Mouse (Mus musculus) CH12.LX (cell line): ENCODE results near the gene Slc11a1. TPM values are rescaled to one million over a fixed set of nuclear protein-coding genes. Genes with fewer than 3 reads are reported as not detected.
A peak's percentile ranks its signal among the peaks of the same experiment; 100 is the strongest.
"Not testable (repeated sequence)": the region's sequence is repeated elsewhere in the genome, so short reads cannot be mapped to it uniquely, and the experiment has no call there.

Experiments used
- DNase-seq: peaks from one replicate; pipeline ENCODE4 v3.0.0-alpha.2; 2013; ENCODE audit errors: extremely low read depth
- H3K27ac ChIP-seq: 2 replicates; pipeline ENCODE4 v1.5.1; 2012; ENCODE audit warnings: low read depth, mild to moderate bottlenecking, control low read depth, moderate library complexity; ENCODE audit not compliant: insufficient read depth
- H3K27me3 ChIP-seq: replicated peaks from 2 replicates; pipeline ENCODE3; 2012; ENCODE audit warnings: inconsistent platforms
- H3K36me3 ChIP-seq, 2 experiments: replicated peaks in 1 of 2; 2 replicates each; pipeline versions ENCODE3 to v1.6.1; 2012; ENCODE audit warnings: inconsistent platforms in 1 of 2, low read length in 1 of 2, mild to moderate bottlenecking in 1 of 2, mixed read lengths in 1 of 2, moderate library complexity in 1 of 2; ENCODE audit not compliant: control insufficient read depth in 1 of 2, insufficient read depth in 1 of 2
- H3K4me1 ChIP-seq, 2 experiments: 2 replicates each; pipeline ENCODE4 v1.6.1; 2012; ENCODE audit warnings: inconsistent platforms in 1 of 2, moderate library complexity in 1 of 2; ENCODE audit not compliant: insufficient read depth in 2 of 2, control insufficient read depth in 1 of 2
- H3K4me2 ChIP-seq: 2 replicates; pipeline ENCODE4 v1.6.1; 2012; ENCODE audit warnings: low read depth, mild to moderate bottlenecking, control low read depth; ENCODE audit not compliant: poor library complexity, insufficient read depth, severe bottlenecking
- H3K4me3 ChIP-seq, 3 experiments: fragments of 150-350 bp in 1 of 3; sonication (generic) in 1 of 3; replicated peaks in 1 of 3; 2 replicates each; pipeline versions ENCODE3 to v1.5.1; 2011 to 2012; ENCODE audit warnings: low read depth in 2 of 3, low read length in 2 of 3, mild to moderate bottlenecking in 2 of 3, moderate library complexity in 2 of 3, control low read depth in 1 of 3, improper control_type of control experiment in 1 of 3, inconsistent platforms in 1 of 3, mixed read lengths in 1 of 3; ENCODE audit not compliant: poor library complexity in 1 of 3
- H3K79me2 ChIP-seq: replicated peaks from 2 replicates; pipeline ENCODE4 v1.6.1; 2012; ENCODE audit warnings: mild to moderate bottlenecking, moderate library complexity; ENCODE audit not compliant: control insufficient read depth, poor library complexity, insufficient read depth, severe bottlenecking; ENCODE audit errors: extremely low read depth
- H3K9ac ChIP-seq: 2 replicates; pipeline ENCODE4 v1.6.1; 2012; ENCODE audit warnings: low read depth, mild to moderate bottlenecking, control low read depth, moderate library complexity; ENCODE audit not compliant: insufficient read depth
- H3K9me3 ChIP-seq: replicated peaks from 2 replicates; pipeline ENCODE3; 2012; ENCODE audit warnings: low read length, inconsistent platforms, mixed read lengths
- BHLHE40 ChIP-seq: IDR thresholded peaks from 2 replicates; pipeline ENCODE4 v1.6.1; 2011; ENCODE audit warnings: mild to moderate bottlenecking, low read depth, low read length, improper control_type of control experiment
- ELF1 ChIP-seq: IDR thresholded peaks from 2 replicates; pipeline ENCODE4 v1.6.1; 2014; ENCODE audit warnings: low read depth, mild to moderate bottlenecking, inconsistent platforms, low read length, improper control_type of control experiment
- GABPA ChIP-seq: IDR thresholded peaks from 2 replicates; pipeline ENCODE4 v1.6.1; 2012; ENCODE audit warnings: low read depth, low read length, improper control_type of control experiment, inconsistent platforms; ENCODE audit not compliant: insufficient replicate concordance
- HCFC1 ChIP-seq: IDR thresholded peaks from 2 replicates; pipeline ENCODE4 v1.6.1; 2012; ENCODE audit warnings: low read depth, mild to moderate bottlenecking, inconsistent platforms, low read length, improper control_type of control experiment
- IRF4 ChIP-seq: IDR thresholded peaks from 2 replicates; pipeline ENCODE4 v1.6.1; 2014; ENCODE audit warnings: low read depth, mild to moderate bottlenecking, inconsistent platforms, low read length, improper control_type of control experiment
- MAFK ChIP-seq: IDR thresholded peaks from 2 replicates; pipeline ENCODE4 v1.6.1; 2011; ENCODE audit warnings: low read length, improper control_type of control experiment; ENCODE audit not compliant: insufficient replicate concordance
- MYC ChIP-seq: IDR thresholded peaks from 2 replicates; pipeline ENCODE4 v1.6.1; 2011; ENCODE audit warnings: low read depth, mild to moderate bottlenecking, improper control_type of control experiment, low read length
- NRF1 ChIP-seq: IDR thresholded peaks from 2 replicates; pipeline ENCODE4 v1.6.1; 2014; ENCODE audit warnings: low read depth, mild to moderate bottlenecking, inconsistent platforms, low read length, improper control_type of control experiment, moderate library complexity
- POLR2A ChIP-seq: IDR thresholded peaks from 2 replicates; pipeline ENCODE4 v1.6.1; 2011; ENCODE audit warnings: low read depth, mild to moderate bottlenecking, improper control_type of control experiment, low read length
- SMC3 ChIP-seq: IDR thresholded peaks from 2 replicates; pipeline ENCODE4 v1.6.1; 2011; ENCODE audit warnings: low read depth, low read length, improper control_type of control experiment
- USF1 ChIP-seq: IDR thresholded peaks from 2 replicates; pipeline ENCODE4 v1.6.1; 2014; ENCODE audit warnings: low read depth, mild to moderate bottlenecking, inconsistent platforms, low read length, improper control_type of control experiment
- USF2 ChIP-seq: conservative IDR thresholded peaks from 2 replicates; pipeline ENCODE4 v1.6.1; 2011; ENCODE audit warnings: low read depth, low read length, improper control_type of control experiment
- ZNF384 ChIP-seq: IDR thresholded peaks from 2 replicates; pipeline ENCODE4 v1.6.1; 2012; ENCODE audit warnings: low read depth, low read length, improper control_type of control experiment, inconsistent platforms
- dilution Hi-C: fragments of 300-500 bp; cut with MboI; formaldehyde crosslinking; loops from 2 replicates; pipeline ENCODE4 v1.14.3; 2020; ENCODE audit warnings: low sequenced_read_pairs; ENCODE audit not compliant: extremely low pct_unique_long_range_greater_than_20kb, extremely low pct_ligation_motif_present
- in situ Hi-C: fragments of 300-500 bp; cut with MboI; formaldehyde crosslinking; loops from 3 replicates; pipeline ENCODE4 v1.14.3; 2019; ENCODE audit warnings: low sequenced_read_pairs, low pct_ligation_motif_present, low pct_unique_long_range_greater_than_20kb, mixed read lengths
- polyA plus RNA-seq: library from polyadenylated mRNA; unstranded; fragments of >175 nt; gene quantifications from 2 replicates; pipeline ENCODE4 v1.2.1, GENCODE M21; 2012; ENCODE audit warnings: low read depth; ENCODE audit not compliant: insufficient read length
- total RNA-seq, 2 experiments: library from RNA; depleted of rRNA; stranded (reverse); fragments of 300-350 nt in 1 of 2; fragments of >200 nt in 1 of 2; gene quantifications; 2 replicates each; pipeline ENCODE4 v1.2.3; 2012 to 2014

Gene Slc11a1
- total and polyA plus RNA-seq, 3 experiments, result 17.0 to 96.4 (median 35.7) TPM

DNA sequence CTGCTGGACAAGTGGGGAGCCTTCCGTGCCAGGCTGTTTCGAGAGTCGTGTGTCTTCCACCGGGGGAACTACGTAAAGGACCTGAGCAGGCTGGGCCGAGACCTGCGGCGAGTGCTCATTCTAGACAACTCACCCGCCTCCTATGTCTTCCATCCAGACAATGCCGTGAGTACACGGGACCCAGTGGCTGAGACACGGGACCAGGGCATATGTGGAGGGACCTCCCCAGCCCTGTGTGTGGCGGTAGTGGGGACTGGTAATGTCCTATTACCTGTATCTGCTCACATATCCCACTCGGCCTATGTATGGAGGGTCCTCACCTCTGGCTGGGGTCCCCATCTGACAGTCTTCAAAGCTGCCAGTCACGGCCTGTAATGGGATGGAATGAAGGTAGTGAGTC lies 19.9 kb downstream of the Slc11a1 start:
- dilution Hi-C loops, result no loop called here
- H3K27me3 ChIP-seq, result no peaks in the 10 kb centered on the region
- peaks cover 2 to 46% of the 10 kb centered on the region in 2 experiments; a peak in 3 of 4 replicates for H3K4me1 ChIP-seq
- no peak for DNase-seq
- H3K4me2 ChIP-seq, result no peak overlapping the region
- peaks cover 19 to 22% of the 10 kb centered on the region in 2 experiments for H3K36me3 ChIP-seq
- in situ Hi-C loops, result loop anchor here (5.0 to 10.0 kb wide), 2 partner anchors 50 to 83 kb away; no protein-coding TSS in a partner anchor
- H3K9ac ChIP-seq, result no peak overlapping the region
- H3K27ac ChIP-seq, result no peak overlapping the region
- H3K79me2 ChIP-seq, result peaks cover 21% of the 10 kb centered on the region
- H3K4me3 ChIP-seq, result no peak overlapping the region
- TF ChIP-seq NRF1 (no peak), GABPA (no peak), BHLHE40 (no peak), MAFK (no peak), IRF4 (no peak), HCFC1 (no peak), ELF1 (no peak), ZNF384 (no peak)
- no peaks in the 10 kb centered on the region for H3K9me3 ChIP-seq

- no peaks in the 10 kb centered on the region for H3K27me3 ChIP-seq
- H3K9me3 ChIP-seq, result no peaks in the 10 kb centered on the region
- H3K4me2 ChIP-seq, result no peak overlapping the region
- TF ChIP-seq POLR2A, result no peak
- no peak for TF ChIP-seq SMC3
- TF ChIP-seq HCFC1, result no peak
- TF ChIP-seq, all 38 proteins: peak for 0
- dilution Hi-C loops, result no loop called here
- Histone ChIP-seq H3K9ac (no peak overlapping the region), H3K36me3 (peaks cover 19 to 22% of the 10 kb centered on the region in 2 experiments), H3K4me1 (peaks cover 2 to 43% of the 10 kb centered on the region in 2 experiments; a peak in 3 of 4 replicates), H3K79me2 (peaks cover 21% of the 10 kb centered on the region), H3K27ac (no peak overlapping the region), H3K4me3 (no peak overlapping the region)
- in situ Hi-C loops, result loop anchor here (10.0 kb wide), 1 partner anchor 50 kb away; no protein-coding TSS in a partner anchor
- no peak for DNase-seq
Observed at GRCm38 (mm10) chr1:74395290-74395689, 20.3 kb downstream of the Slc11a1 start.

DNA sequence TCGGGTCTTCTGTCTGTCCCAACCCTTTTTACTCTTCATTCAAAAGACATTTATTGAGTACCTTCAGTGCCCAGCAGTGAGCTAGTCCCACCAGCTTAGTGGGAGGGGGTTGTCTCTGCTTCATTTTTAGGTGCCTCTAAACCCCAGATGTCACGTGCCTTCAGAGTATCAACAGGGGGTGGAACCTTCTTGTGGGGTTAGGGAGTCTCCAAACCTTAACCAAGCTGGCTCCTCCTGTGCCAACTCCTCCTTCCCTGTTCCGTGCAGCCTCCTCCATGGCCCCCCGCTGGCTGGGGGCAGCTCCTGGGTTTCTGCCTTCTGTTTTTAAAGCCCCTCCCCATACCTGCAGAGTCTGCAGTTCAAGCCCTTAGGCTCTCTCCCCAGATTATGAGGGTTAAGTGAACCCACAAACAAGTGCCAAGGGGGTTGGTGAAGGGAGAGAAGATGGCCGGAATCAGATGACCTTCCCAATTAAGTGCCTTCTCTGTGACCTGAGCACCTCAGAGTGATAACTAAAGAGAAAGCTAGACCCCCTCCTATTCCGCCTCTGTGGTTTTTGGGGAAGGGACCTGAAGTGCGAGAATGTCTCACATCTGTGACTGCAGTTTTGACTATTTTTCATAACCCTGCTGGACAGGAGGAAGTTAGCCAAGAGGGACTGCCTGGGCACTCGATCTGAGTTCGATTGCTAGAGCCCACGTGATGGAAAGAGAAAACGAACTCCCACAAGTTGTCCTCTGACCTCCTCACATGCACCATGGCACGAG lies 21.6 kb downstream of the Slc11a1 start:
- Histone ChIP-seq H3K4me3 (peak overlapping the region; percentile 16 to 57 (median 20)), H3K79me2 (peaks cover 21% of the 10 kb centered on the region), H3K27ac (peak overlapping the region; percentile 52), H3K4me2 (peak overlapping the region; percentile 56), H3K36me3 (peaks cover 19 to 22% of the 10 kb centered on the region in 2 experiments), H3K9ac (peak overlapping the region; percentile 36), H3K4me1 (peaks cover 2 to 36% of the 10 kb centered on the region in 2 experiments; a peak in 3 of 4 replicates)
- peak; percentile 84 for TF ChIP-seq BHLHE40
- 0 out of 2 replicates have a peak, but pooled peaks have one; percentile 16 for TF ChIP-seq MYC
- TF ChIP-seq USF2, result peak; percentile 43; the same call in 1 of the 2 replicates
- TF ChIP-seq USF1, result peak; percentile 65
- in situ Hi-C loops, result loop anchor here (10.0 kb wide), 1 partner anchor 48 kb away; no protein-coding TSS in a partner anchor
- dilution Hi-C loops, DNase-seq, H3K9me3 ChIP-seq, H3K27me3 ChIP-seq: not testable (repeated sequence)
